Mouse (Mus musculus): ENCODE measurements around the gene Swsap1. TPM values are rescaled to one million over a fixed set of nuclear protein-coding genes. Genes with fewer than 3 reads are reported as not detected.

Swsap1 gene
- polyA plus RNA-seq, 1 experiment from 2014 or later = 14.6 TPM

DNA sequence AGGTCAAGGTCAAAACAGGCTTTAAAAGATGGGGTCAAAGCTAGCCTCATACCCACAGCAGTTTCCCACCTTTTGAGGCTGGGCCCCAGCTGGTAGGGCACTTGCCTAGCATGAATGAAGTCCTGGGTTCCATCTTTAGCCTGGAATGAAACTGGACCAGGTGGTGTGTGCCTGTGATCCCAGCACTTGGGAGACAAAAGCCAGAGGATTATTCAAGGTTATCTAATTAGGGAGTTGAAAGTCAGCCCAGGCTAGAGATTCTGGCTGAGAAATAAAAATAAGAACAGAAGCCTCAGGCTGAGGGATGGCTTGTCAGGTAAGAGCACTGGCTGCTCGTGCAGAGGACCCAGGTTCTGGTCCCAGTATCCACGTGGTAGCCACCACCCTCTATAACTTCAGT lies 23.5 kb upstream of the Swsap1 start:
- WGBS = 64% methylated on average over 2 of the region's 2 CpGs
- Histone ChIP-seq H3K36me3 (ENCODE audit: control insufficient read depth, insufficient read depth, low read length) (no peaks in the 10 kb centered on the region), H3K27ac (ENCODE audit: low read depth, low read length) (no peak overlapping the region), H3K4me2 (replicated peaks; ENCODE audit: low read depth, low read length) (no peak overlapping the region), H3K9me3 (ENCODE audit: control insufficient read depth, low read length) (no peaks in the 10 kb centered on the region), H3K4me1 (replicated peaks; ENCODE audit: control insufficient read depth, insufficient read depth, low read length) (no peaks in the 10 kb centered on the region), H3K27me3 (ENCODE audit: control insufficient read depth, insufficient read depth, low read length) (no peaks in the 10 kb centered on the region), H3K9ac (ENCODE audit: low read depth, low read length) (no peak overlapping the region), H3K4me3 (ENCODE audit: low read depth, low read length) (no peak overlapping the region)
- ATAC-seq (ENCODE audit: low FRiP score) = no peak
- no peak for DNase-seq (ENCODE audit: low spot score)

DNA sequence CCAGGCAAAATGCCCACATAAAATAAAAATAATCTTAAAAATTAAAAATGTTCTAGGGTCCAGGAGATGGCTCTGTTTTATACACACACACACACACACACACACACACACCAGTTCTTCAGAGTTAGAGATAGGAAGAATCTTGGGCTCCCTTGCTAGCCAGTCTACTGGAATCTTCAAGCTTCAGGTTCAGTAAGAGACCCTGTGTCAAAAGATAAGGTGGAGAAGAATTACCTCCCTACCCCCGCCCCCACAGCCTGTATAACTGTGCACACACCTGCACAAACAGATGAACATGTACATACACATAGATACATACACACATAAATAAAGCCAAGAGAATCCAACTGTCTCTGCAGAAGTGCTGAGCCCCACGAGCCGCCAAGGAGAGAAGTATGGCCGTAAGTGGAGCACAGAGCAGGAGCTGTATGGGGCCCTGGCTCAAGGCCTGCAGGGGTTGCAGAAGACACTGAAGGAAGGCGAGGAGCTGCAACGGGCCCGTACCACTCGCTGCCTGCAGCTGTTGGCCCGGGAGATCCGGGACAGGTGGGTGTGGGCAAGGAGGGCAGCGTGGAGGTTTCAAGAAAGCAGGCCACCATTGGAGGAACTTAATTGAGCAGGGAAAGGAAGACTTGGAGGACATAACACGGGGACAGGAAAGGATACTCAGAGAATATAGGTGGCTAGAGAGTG lies 23.0 kb upstream of the Swsap1 start:
- Histone ChIP-seq H3K4me1 (replicated peaks; ENCODE audit: control insufficient read depth, insufficient read depth, low read length) (no peaks in the 10 kb centered on the region), H3K27ac (ENCODE audit: low read depth, low read length) (no peak overlapping the region), H3K9me3 (ENCODE audit: control insufficient read depth, low read length) (no peaks in the 10 kb centered on the region), H3K4me3 (ENCODE audit: low read depth, low read length) (no peak overlapping the region), H3K4me2 (replicated peaks; ENCODE audit: low read depth, low read length) (no peak overlapping the region), H3K27me3 (ENCODE audit: control insufficient read depth, insufficient read depth, low read length) (no peaks in the 10 kb centered on the region), H3K36me3 (ENCODE audit: control insufficient read depth, insufficient read depth, low read length) (no peaks in the 10 kb centered on the region), H3K9ac (ENCODE audit: low read depth, low read length) (no peak overlapping the region)
- DNase-seq (ENCODE audit: low spot score) (no peak), ATAC-seq (ENCODE audit: low FRiP score) (no peak)
- WGBS = 53% methylated on average over 12 of the region's 12 CpGs

DNA sequence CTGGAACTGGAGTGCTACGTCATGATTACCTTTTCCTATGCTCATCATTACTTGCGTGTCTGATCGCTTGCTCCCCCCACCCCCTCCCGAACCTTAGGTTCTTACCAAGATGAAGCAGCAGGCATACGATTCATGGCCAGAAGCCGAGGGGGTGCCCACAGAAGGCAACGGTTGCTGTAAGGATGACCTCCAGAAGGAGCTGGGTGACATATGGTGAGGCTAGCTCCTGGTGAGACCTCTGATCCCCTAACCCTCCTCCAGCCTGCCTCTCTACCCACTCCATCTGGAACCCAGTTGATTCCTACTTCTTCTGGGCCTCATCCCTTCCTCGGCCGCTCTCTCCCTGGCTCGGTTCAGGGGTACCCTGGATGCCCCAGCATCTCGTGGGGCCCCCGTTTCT lies 21.5 kb upstream of the Swsap1 start:
- DNase-seq (ENCODE audit: low spot score) = no peak
- H3K27ac ChIP-seq (ENCODE audit: low read depth, low read length) = no peak overlapping the region
- no peak overlapping the region for H3K4me2 ChIP-seq (replicated peaks; ENCODE audit: low read depth, low read length)
- H3K4me3 ChIP-seq (ENCODE audit: low read depth, low read length) = no peak overlapping the region
- no peak overlapping the region for H3K9ac ChIP-seq (ENCODE audit: low read depth, low read length)
- H3K36me3 ChIP-seq (ENCODE audit: control insufficient read depth, insufficient read depth, low read length) = no peaks in the 10 kb centered on the region
- H3K4me1 ChIP-seq (replicated peaks; ENCODE audit: control insufficient read depth, insufficient read depth, low read length) = no peaks in the 10 kb centered on the region
- H3K9me3 ChIP-seq (ENCODE audit: control insufficient read depth, low read length) = no peaks in the 10 kb centered on the region
- ATAC-seq (ENCODE audit: low FRiP score) = no peak
- 84% methylated on average over 12 of the region's 12 CpGs for WGBS
- no peaks in the 10 kb centered on the region for H3K27me3 ChIP-seq (ENCODE audit: control insufficient read depth, insufficient read depth, low read length)

DNA sequence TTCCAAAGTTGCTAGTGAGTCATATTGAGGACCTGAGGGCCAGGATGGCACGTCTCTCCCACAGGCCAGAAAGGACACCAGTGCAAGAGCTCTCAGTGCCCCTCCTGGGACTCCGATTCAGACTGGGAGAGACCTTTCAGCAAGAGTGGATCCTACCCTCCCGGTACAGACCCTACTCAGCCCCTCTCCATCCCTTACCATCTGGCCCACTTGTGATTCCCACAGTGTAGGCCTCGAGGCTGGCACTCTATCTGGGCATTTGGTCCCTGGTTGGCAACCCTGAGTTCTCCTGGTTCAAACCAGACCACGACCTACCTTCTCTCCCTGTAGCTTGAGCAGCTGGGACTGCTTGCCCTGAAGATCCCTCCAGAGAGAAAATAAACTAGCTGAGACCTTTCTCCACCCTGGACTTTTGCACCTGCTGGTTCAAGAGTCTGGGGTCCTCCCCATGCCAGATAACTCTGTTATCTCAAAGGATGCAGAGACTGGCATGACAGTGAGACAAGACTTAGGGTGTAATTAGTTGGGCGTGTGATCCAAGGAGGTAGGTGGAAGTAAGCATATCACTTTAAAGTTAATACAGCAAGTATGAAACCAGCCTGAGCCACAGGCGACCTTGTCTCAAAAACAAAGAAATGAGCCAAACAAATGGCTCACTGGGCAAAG lies 20.0 kb upstream of the Swsap1 start:
- Histone ChIP-seq H3K9me3 (ENCODE audit: control insufficient read depth, low read length) (no peaks in the 10 kb centered on the region), H3K4me1 (replicated peaks; ENCODE audit: control insufficient read depth, insufficient read depth, low read length) (no peaks in the 10 kb centered on the region), H3K27ac (ENCODE audit: low read depth, low read length) (no peak overlapping the region), H3K36me3 (ENCODE audit: control insufficient read depth, insufficient read depth, low read length) (no peaks in the 10 kb centered on the region), H3K4me3 (ENCODE audit: low read depth, low read length) (no peak overlapping the region), H3K9ac (ENCODE audit: low read depth, low read length) (no peak overlapping the region), H3K27me3 (ENCODE audit: control insufficient read depth, insufficient read depth, low read length) (no peaks in the 10 kb centered on the region), H3K4me2 (replicated peaks; ENCODE audit: low read depth, low read length) (no peak overlapping the region)
- ATAC-seq (ENCODE audit: low FRiP score) (no peak), DNase-seq (ENCODE audit: low spot score) (no peak)
- 83% methylated on average over 7 of the region's 7 CpGs for WGBS

DNA sequence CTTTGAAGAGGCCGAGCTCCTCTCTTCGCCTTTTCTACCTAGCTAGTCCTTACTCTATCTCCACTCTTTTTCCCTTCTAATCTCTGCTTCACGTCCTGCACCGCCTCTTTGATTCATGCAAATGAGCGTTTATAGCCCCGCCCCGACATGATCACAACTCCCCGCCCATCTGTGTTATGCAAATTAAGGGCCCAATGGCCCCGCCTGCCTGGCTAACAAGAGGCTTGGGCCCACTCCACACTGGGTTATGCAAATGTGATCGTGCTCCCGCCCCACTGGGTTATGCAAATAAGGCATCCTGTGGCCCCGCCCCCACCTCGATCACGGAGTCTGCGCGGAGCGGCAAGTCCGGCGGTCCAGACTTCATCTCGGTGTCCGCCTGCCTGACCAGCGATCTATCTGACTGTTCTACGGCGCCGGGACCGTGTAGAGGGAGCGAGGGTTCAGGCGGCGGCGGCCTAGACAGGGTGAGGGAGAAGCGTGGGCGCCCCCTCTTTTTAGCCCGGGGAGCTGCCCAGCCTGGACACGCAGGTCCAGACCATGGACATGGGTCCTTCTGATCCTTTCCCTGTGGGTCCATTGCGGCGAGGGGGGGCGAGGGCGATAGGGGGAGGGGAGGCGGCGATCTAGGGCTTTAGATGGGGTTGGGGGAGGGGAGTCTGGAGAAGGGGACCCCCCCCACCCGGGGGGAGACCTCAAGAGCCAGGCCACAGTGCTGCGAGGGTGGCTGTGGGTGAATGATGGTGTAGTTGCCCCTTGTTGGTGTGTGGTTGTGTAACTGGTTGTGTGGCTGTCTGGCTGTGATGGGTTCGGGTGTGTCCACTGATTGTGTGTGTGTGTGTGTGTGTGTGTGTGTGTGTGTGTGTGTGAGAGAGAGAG lies 18.6 kb upstream of the Swsap1 start, which contains the start of gene Plppr2:
Gene Plppr2 (plus strand): TSS at position 342 of the 879 bp plus-strand sequence.
- H3K27ac ChIP-seq (ENCODE audit: low read depth, low read length) = peak within 1 kb of the TSS; percentile 62; the same call in 1 of the 2 replicates
- ATAC-seq (ENCODE audit: low FRiP score) (peak; percentile 95), DNase-seq (ENCODE audit: low spot score) (peak; percentile 97)
- 3% methylated on average over 41 of the region's 43 CpGs for WGBS
- H3K9me3 ChIP-seq (ENCODE audit: control insufficient read depth, low read length) = no peaks in the 10 kb centered on the region
- no peaks in the 10 kb centered on the region for H3K36me3 ChIP-seq (ENCODE audit: control insufficient read depth, insufficient read depth, low read length)
- H3K4me2 ChIP-seq (replicated peaks; ENCODE audit: low read depth, low read length) = peak within 1 kb of the TSS; percentile 71
- H3K4me3 ChIP-seq (ENCODE audit: low read depth, low read length) = peak within 1 kb of the TSS; percentile 67
- no peaks in the 10 kb centered on the region for H3K27me3 ChIP-seq (ENCODE audit: control insufficient read depth, insufficient read depth, low read length)
- H3K4me1 ChIP-seq (replicated peaks; ENCODE audit: control insufficient read depth, insufficient read depth, low read length) = no peaks in the 10 kb centered on the region
- H3K9ac ChIP-seq (ENCODE audit: low read depth, low read length) = peak within 1 kb of the TSS; percentile 75

DNA sequence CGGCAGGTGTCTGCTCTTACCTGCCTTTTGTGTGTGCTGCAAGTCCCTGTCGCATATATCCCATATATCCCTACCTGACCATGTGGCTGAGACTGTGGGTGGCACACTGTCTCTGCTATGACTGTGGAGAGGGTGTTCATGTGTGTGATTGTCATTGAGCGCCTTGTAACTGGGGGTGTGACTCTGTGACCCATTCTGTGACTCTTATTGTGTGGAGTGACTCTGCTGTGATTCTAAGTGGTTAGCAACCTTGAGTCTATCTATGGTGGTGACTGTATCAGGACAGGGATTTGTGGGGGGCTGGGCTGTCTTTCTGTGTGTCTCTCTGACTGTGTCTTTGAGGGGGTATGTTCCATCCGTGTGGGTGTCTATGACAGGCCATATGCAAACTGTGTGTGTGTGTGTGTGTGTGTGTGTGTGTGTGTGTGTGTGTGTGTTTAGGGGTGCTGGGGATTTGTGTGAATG lies 17.8 kb upstream of the Swsap1 start:
- Histone ChIP-seq H3K4me3 (ENCODE audit: low read depth, low read length) (peak overlapping the region; percentile 67), H3K27me3 (ENCODE audit: control insufficient read depth, insufficient read depth, low read length) (no peaks in the 10 kb centered on the region), H3K9me3 (ENCODE audit: control insufficient read depth, low read length) (no peaks in the 10 kb centered on the region), H3K36me3 (ENCODE audit: control insufficient read depth, insufficient read depth, low read length) (no peaks in the 10 kb centered on the region), H3K4me2 (replicated peaks; ENCODE audit: low read depth, low read length) (peak overlapping the region; percentile 71), H3K9ac (ENCODE audit: low read depth, low read length) (peak overlapping the region; percentile 75; the same call in 1 of the 2 replicates), H3K27ac (ENCODE audit: low read depth, low read length) (no peak overlapping the region), H3K4me1 (replicated peaks; ENCODE audit: control insufficient read depth, insufficient read depth, low read length) (no peaks in the 10 kb centered on the region)
- DNase-seq (ENCODE audit: low spot score) = no peak
- no peak for ATAC-seq (ENCODE audit: low FRiP score)
- WGBS = 82% methylated on average over 4 of the region's 4 CpGs

DNA sequence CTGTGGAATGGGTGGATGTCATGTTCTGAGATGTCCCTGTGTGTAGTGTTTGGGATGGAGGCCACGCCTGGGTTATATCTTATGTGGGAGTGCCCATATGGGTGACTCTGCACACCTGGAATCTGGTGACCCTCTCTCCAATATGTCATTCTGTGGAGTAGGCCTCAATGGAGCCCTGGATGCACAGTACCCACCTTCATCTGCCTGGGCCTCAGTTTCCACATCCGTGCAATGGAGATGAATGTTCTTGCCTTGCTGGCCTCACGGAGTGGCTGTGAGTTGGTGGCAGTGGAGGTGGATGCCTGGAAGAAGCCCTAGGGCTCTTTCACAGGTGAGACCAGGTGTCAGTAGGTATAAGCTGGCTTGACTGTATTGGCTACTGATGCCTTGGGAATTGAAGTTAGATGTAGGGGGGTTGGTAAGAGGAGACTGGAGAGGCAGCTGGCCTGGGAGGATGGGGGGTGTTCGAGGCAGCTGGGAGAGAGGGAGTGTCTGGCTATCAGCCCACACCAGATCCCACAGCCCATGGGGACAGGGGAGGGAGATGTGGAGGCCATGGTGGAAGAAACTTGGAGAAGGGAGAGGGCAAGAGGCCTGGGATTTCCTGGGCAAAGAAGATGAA lies 17.2 kb upstream of the Swsap1 start:
- H3K4me2 ChIP-seq (replicated peaks; ENCODE audit: low read depth, low read length) = no peak overlapping the region
- no peak overlapping the region for H3K4me3 ChIP-seq (ENCODE audit: low read depth, low read length)
- no peak overlapping the region for H3K9ac ChIP-seq (ENCODE audit: low read depth, low read length)
- no peak overlapping the region for H3K27ac ChIP-seq (ENCODE audit: low read depth, low read length)
- DNase-seq (ENCODE audit: low spot score) = no peak
- no peaks in the 10 kb centered on the region for H3K4me1 ChIP-seq (replicated peaks; ENCODE audit: control insufficient read depth, insufficient read depth, low read length)
- WGBS = 91% methylated on average over 4 of the region's 4 CpGs
- no peaks in the 10 kb centered on the region for H3K36me3 ChIP-seq (ENCODE audit: control insufficient read depth, insufficient read depth, low read length)
- ATAC-seq (ENCODE audit: low FRiP score) = no peak
- H3K27me3 ChIP-seq (ENCODE audit: control insufficient read depth, insufficient read depth, low read length) = no peaks in the 10 kb centered on the region
- H3K9me3 ChIP-seq (ENCODE audit: control insufficient read depth, low read length) = no peaks in the 10 kb centered on the region

DNA sequence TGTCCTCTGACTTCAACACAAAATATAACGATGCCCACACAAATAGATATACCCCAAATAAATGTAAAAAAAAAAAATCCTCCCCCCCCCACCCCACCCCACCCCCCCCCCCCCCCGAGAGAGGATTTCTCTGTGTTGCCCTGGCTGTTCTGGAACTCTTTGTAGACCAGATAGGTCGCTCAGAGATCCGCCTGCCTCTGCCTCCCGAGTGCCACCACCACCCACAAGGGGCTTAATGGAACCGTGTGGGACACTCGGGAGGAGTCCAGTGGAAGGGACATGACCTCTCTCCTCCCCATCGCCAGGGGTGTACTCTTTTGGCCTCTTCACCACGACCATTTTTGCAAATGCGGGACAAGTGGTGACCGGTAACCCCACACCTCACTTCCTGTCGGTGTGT lies 12.5 kb upstream of the Swsap1 start:
- WGBS = 78% methylated on average over 11 of the region's 12 CpGs
- no peak for DNase-seq (ENCODE audit: low spot score)
- Histone ChIP-seq H3K4me3 (ENCODE audit: low read depth, low read length) (no peak overlapping the region), H3K4me1 (replicated peaks; ENCODE audit: control insufficient read depth, insufficient read depth, low read length) (no peaks in the 10 kb centered on the region; the same call in 1 of the 2 replicates), H3K36me3 (ENCODE audit: control insufficient read depth, insufficient read depth, low read length) (no peaks in the 10 kb centered on the region), H3K9ac (ENCODE audit: low read depth, low read length) (no peak overlapping the region), H3K27ac (ENCODE audit: low read depth, low read length) (no peak overlapping the region), H3K4me2 (replicated peaks; ENCODE audit: low read depth, low read length) (no peak overlapping the region), H3K27me3 (ENCODE audit: control insufficient read depth, insufficient read depth, low read length) (peaks cover 6% of the 10 kb centered on the region; the same call in 1 of the 2 replicates), H3K9me3 (ENCODE audit: control insufficient read depth, low read length) (no peaks in the 10 kb centered on the region)
- no peak for ATAC-seq (ENCODE audit: low FRiP score)
